Mouse (Mus musculus): Measurements from ENCODE around the gene Scn8a. TPM values are rescaled to one million over a fixed set of nuclear protein-coding genes. Genes with fewer than 3 reads are reported as not detected.
A peak's percentile ranks its signal among the peaks of the same experiment; 100 is the strongest.

The Scn8a gene
- polyA plus RNA-seq, 1 experiment from 2014 or later: 0.73 TPM

GRCm38 (mm10) chr15:101082236-101082635 is 212.6 kb downstream of the Scn8a start:
- no peak for ATAC-seq (replicated peaks; ENCODE audit: low FRiP score)
- 58% methylated on average over 4 of the region's 4 CpGs for WGBS

DNA sequence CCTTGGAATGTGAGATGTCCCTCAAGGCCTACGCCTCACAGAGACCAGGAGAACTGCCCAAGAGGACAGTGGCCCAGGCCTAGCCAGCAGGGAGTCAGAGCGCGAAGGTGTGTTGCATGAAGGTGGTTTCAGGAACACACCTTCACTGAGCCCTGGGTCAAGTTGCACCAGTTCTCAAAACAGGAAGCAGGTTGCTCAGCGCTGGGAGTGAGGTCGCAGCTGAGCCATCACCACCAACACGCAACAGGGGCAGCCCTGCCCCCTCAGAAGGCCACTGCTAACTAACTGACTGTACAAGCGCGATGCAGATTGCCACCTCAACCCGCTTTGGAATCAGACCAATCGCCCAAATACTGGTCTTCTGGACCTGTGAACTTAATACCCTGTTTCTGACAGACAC is 214.8 kb downstream of the Scn8a start:
- H3K9ac ChIP-seq (ENCODE audit: low read depth, low read length): no peak overlapping the region
- peaks cover 14% of the 10 kb centered on the region for H3K27me3 ChIP-seq (replicated peaks; ENCODE audit: control insufficient read depth, insufficient read depth, low read length)
- H3K4me1 ChIP-seq (replicated peaks; ENCODE audit: control insufficient read depth, insufficient read depth, low read length): peaks cover 2% of the 10 kb centered on the region
- H3K9me3 ChIP-seq (ENCODE audit: control insufficient read depth, low read length): no peaks in the 10 kb centered on the region
- no peaks in the 10 kb centered on the region for H3K36me3 ChIP-seq (ENCODE audit: control insufficient read depth, insufficient read depth, low read length)
- H3K4me3 ChIP-seq (ENCODE audit: low read depth, low read length): no peak overlapping the region
- 65% methylated on average over 10 of the region's 10 CpGs for WGBS
- DNase-seq (ENCODE audit: low spot score): no peak
- H3K4me2 ChIP-seq: no peak overlapping the region
- no peak overlapping the region for H3K27ac ChIP-seq (ENCODE audit: low read depth, low read length)
- no peak for ATAC-seq (replicated peaks; ENCODE audit: low FRiP score)

More at GRCm38 (mm10) chr15:101082236-101082635, 212.6 kb downstream of the Scn8a start:
- Histone ChIP-seq H3K9me3 (ENCODE audit: control insufficient read depth, low read length) (no peaks in the 10 kb centered on the region), H3K4me3 (ENCODE audit: low read depth, low read length) (no peak overlapping the region), H3K27me3 (replicated peaks; ENCODE audit: control insufficient read depth, insufficient read depth, low read length) (peaks cover 37% of the 10 kb centered on the region), H3K9ac (ENCODE audit: low read depth, low read length) (no peak overlapping the region), H3K27ac (ENCODE audit: low read depth, low read length) (no peak overlapping the region), H3K4me2 (no peak overlapping the region), H3K4me1 (replicated peaks; ENCODE audit: control insufficient read depth, insufficient read depth, low read length) (peaks cover 6% of the 10 kb centered on the region), H3K36me3 (ENCODE audit: control insufficient read depth, insufficient read depth, low read length) (no peaks in the 10 kb centered on the region)
- DNase-seq (ENCODE audit: low spot score): no peak

DNA sequence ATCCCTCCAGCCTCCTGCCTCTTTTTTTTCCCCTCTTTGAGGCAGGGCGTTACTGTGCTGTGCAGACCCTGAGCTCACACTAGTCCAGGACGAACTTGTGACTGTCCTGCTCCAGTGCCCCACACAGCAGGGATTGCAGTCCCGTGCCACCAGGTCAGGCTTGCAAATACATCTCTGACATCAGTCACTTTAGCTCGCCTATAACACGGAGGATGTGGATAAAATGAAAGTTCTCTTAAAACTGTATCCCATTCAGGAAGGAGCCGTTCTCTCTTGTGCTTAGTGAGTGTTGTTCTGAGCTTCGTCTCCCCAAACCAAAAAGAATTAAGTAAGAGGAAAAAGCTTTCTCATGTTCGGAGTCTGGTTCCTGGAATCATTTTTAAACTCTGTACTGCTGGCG is 216.8 kb downstream of the Scn8a start:
- H3K27me3 ChIP-seq (replicated peaks; ENCODE audit: control insufficient read depth, insufficient read depth, low read length): no peaks in the 10 kb centered on the region; the same call in 1 of the 2 replicates
- no peak for DNase-seq (ENCODE audit: low spot score)
- whole genome bisulfite sequencing: 73% methylated on average over 9 of the region's 9 CpGs
- no peak for ATAC-seq (replicated peaks; ENCODE audit: low FRiP score)
- no peak overlapping the region for H3K9ac ChIP-seq (ENCODE audit: low read depth, low read length)
- H3K9me3 ChIP-seq (ENCODE audit: control insufficient read depth, low read length): no peaks in the 10 kb centered on the region
- H3K27ac ChIP-seq (ENCODE audit: low read depth, low read length): no peak overlapping the region
- H3K4me3 ChIP-seq (ENCODE audit: low read depth, low read length): no peak overlapping the region
- H3K4me1 ChIP-seq (replicated peaks; ENCODE audit: control insufficient read depth, insufficient read depth, low read length): no peaks in the 10 kb centered on the region
- no peaks in the 10 kb centered on the region for H3K36me3 ChIP-seq (ENCODE audit: control insufficient read depth, insufficient read depth, low read length)
- H3K4me2 ChIP-seq: no peak overlapping the region

DNA sequence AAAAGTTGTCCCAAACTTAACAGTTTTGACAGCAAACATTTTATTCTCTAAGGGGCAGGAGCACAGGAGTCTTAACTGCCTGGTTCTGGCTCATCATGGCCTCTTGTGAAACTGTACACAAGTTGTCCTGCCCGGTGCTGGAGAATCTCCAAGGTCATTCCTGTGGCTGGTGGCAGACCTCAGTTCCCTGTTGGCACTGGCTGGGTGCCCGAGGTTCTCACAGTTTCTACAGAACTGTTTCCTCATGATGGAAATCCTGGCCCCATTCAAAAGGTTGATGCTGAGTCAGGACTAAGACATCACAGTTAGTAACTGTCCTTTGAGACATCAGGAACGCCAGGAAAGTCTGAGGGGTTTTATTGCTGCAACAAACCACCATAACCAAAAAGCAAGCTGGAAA is 217.3 kb downstream of the Scn8a start:
- Histone ChIP-seq H3K4me3 (ENCODE audit: low read depth, low read length) (no peak overlapping the region), H3K4me2 (no peak overlapping the region), H3K27ac (ENCODE audit: low read depth, low read length) (no peak overlapping the region), H3K9me3 (ENCODE audit: control insufficient read depth, low read length) (no peaks in the 10 kb centered on the region), H3K4me1 (replicated peaks; ENCODE audit: control insufficient read depth, insufficient read depth, low read length) (peaks cover 1% of the 10 kb centered on the region; the same call in 1 of the 2 replicates), H3K9ac (ENCODE audit: low read depth, low read length) (no peak overlapping the region), H3K27me3 (replicated peaks; ENCODE audit: control insufficient read depth, insufficient read depth, low read length) (no peaks in the 10 kb centered on the region), H3K36me3 (ENCODE audit: control insufficient read depth, insufficient read depth, low read length) (no peaks in the 10 kb centered on the region)
- ATAC-seq (replicated peaks; ENCODE audit: low FRiP score) (no peak), DNase-seq (ENCODE audit: low spot score) (no peak)
- 67% methylated on average over 3 of the region's 3 CpGs for WGBS

- H3K9me3 ChIP-seq (ENCODE audit: control insufficient read depth, low read length): no peaks in the 10 kb centered on the region
- no peak overlapping the region for H3K27ac ChIP-seq (ENCODE audit: low read depth, low read length)
- H3K4me1 ChIP-seq (replicated peaks; ENCODE audit: control insufficient read depth, insufficient read depth, low read length): peaks cover 7% of the 10 kb centered on the region
- H3K9ac ChIP-seq (ENCODE audit: low read depth, low read length): no peak overlapping the region
- H3K4me3 ChIP-seq (ENCODE audit: low read depth, low read length): no peak overlapping the region
- no peak overlapping the region for H3K4me2 ChIP-seq
- ATAC-seq (replicated peaks; ENCODE audit: low FRiP score) (no peak), DNase-seq (ENCODE audit: low spot score) (no peak)
- no peaks in the 10 kb centered on the region for H3K36me3 ChIP-seq (ENCODE audit: control insufficient read depth, insufficient read depth, low read length)
- 73% methylated on average over 4 of the region's 4 CpGs for WGBS
- H3K27me3 ChIP-seq (replicated peaks; ENCODE audit: control insufficient read depth, insufficient read depth, low read length): no peaks in the 10 kb centered on the region
These were observed 218.6 kb downstream of the Scn8a start for GRCm38 (mm10) chr15:101088291-101088690.

GRCm38 (mm10) chr15:101091551-101091950 is 221.9 kb downstream of the Scn8a start:
- ATAC-seq (replicated peaks; ENCODE audit: low FRiP score): no peak
- Histone ChIP-seq H3K27ac (ENCODE audit: low read depth, low read length) (no peak overlapping the region), H3K36me3 (ENCODE audit: control insufficient read depth, insufficient read depth, low read length) (no peaks in the 10 kb centered on the region)

GRCm38 (mm10) chr15:101092121-101092828 is 222.6 kb downstream of the Scn8a start:
- WGBS: 31% methylated on average over 14 of the region's 14 CpGs
- no peak for DNase-seq (ENCODE audit: low spot score)
- Histone ChIP-seq H3K9ac (ENCODE audit: low read depth, low read length) (no peak overlapping the region), H3K4me2 (peak overlapping the region; percentile 33; the same call in 1 of the 2 replicates), H3K27me3 (replicated peaks; ENCODE audit: control insufficient read depth, insufficient read depth, low read length) (peaks cover 2% of the 10 kb centered on the region; the same call in 1 of the 2 replicates), H3K27ac (ENCODE audit: low read depth, low read length) (no peak overlapping the region), H3K4me3 (ENCODE audit: low read depth, low read length) (no peak overlapping the region), H3K9me3 (ENCODE audit: control insufficient read depth, low read length) (no peaks in the 10 kb centered on the region), H3K36me3 (ENCODE audit: control insufficient read depth, insufficient read depth, low read length) (no peaks in the 10 kb centered on the region), H3K4me1 (replicated peaks; ENCODE audit: control insufficient read depth, insufficient read depth, low read length) (peaks cover 11% of the 10 kb centered on the region)
- ATAC-seq (replicated peaks; ENCODE audit: low FRiP score): 0 out of 2 replicates have a peak, but pooled peaks have one; percentile 10

More at GRCm38 (mm10) chr15:101091551-101091950, 221.9 kb downstream of the Scn8a start:
- H3K9me3 ChIP-seq (ENCODE audit: control insufficient read depth, low read length): no peaks in the 10 kb centered on the region
- H3K4me2 ChIP-seq: no peak overlapping the region
- H3K4me1 ChIP-seq (replicated peaks; ENCODE audit: control insufficient read depth, insufficient read depth, low read length): peaks cover 11% of the 10 kb centered on the region
- WGBS: 82% methylated on average over 8 of the region's 8 CpGs
- no peak overlapping the region for H3K9ac ChIP-seq (ENCODE audit: low read depth, low read length)
- no peak for DNase-seq (ENCODE audit: low spot score)
- H3K27me3 ChIP-seq (replicated peaks; ENCODE audit: control insufficient read depth, insufficient read depth, low read length): peaks cover 2% of the 10 kb centered on the region; the same call in 1 of the 2 replicates
- no peak overlapping the region for H3K4me3 ChIP-seq (ENCODE audit: low read depth, low read length)

DNA sequence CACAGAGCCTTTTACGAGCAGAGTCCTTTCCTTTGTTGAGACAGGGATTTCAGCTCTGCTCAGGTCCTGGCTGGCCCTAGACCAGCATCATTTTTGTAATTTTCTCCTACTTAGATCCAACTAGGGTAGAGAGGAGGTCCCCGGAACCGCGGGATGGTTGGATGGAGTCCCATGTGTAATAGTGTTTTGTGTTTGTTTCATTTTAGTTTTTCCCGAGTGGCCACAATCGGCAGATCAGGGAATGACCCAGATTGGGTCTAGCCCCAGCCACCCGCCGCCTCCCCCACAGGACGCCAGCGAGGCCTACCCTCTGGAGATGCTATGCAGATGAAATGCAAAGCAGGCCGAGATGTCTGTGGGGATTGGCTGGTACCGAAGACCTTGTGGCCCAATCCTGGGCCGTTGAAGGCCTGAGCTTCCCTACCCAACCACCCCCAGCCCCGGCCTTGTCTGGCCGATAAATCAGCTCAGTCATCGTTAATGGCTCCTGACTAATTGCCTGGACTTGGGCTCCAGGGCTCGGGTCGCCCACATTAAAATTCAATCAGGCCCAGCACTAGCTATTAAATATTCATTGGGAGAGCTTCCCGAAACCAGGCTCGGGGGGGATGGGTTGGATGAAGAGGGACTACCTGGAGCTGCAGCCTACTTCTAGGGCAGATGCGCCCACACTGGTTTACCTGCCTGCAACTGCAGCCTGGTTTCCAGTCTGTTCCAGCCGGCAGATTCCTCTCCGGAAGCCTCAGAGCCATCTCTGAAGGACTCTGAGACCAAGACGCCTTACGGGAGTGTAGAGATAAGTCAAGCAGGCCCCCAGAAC is 223.4 kb downstream of the Scn8a start:
- H3K27ac ChIP-seq (ENCODE audit: low read depth, low read length): no peak overlapping the region
- peaks cover 13% of the 10 kb centered on the region for H3K4me1 ChIP-seq (replicated peaks; ENCODE audit: control insufficient read depth, insufficient read depth, low read length)
- H3K4me3 ChIP-seq (ENCODE audit: low read depth, low read length): no peak overlapping the region
- 26% methylated on average over 25 of the region's 25 CpGs for WGBS
- no peak overlapping the region for H3K9ac ChIP-seq (ENCODE audit: low read depth, low read length)
- H3K27me3 ChIP-seq (replicated peaks; ENCODE audit: control insufficient read depth, insufficient read depth, low read length): peaks cover 8% of the 10 kb centered on the region; the same call in 1 of the 2 replicates
- H3K9me3 ChIP-seq (ENCODE audit: control insufficient read depth, low read length): no peaks in the 10 kb centered on the region
- ATAC-seq (replicated peaks; ENCODE audit: low FRiP score) (peak; percentile 75), DNase-seq (ENCODE audit: low spot score) (no peak)
- no peaks in the 10 kb centered on the region for H3K36me3 ChIP-seq (ENCODE audit: control insufficient read depth, insufficient read depth, low read length)
- H3K4me2 ChIP-seq: peak overlapping the region; percentile 33
